Mouse (Mus musculus) mature B cell (primary cell): ENCODE data around the gene Lhx1.

ENCODE experiments used
- in situ Hi-C: fragments of 300-500 bp; cut with MboI; formaldehyde crosslinking; loops from 2 replicates; pipeline ENCODE4 v1.14.3; 2019

The Lhx1 gene

DNA sequence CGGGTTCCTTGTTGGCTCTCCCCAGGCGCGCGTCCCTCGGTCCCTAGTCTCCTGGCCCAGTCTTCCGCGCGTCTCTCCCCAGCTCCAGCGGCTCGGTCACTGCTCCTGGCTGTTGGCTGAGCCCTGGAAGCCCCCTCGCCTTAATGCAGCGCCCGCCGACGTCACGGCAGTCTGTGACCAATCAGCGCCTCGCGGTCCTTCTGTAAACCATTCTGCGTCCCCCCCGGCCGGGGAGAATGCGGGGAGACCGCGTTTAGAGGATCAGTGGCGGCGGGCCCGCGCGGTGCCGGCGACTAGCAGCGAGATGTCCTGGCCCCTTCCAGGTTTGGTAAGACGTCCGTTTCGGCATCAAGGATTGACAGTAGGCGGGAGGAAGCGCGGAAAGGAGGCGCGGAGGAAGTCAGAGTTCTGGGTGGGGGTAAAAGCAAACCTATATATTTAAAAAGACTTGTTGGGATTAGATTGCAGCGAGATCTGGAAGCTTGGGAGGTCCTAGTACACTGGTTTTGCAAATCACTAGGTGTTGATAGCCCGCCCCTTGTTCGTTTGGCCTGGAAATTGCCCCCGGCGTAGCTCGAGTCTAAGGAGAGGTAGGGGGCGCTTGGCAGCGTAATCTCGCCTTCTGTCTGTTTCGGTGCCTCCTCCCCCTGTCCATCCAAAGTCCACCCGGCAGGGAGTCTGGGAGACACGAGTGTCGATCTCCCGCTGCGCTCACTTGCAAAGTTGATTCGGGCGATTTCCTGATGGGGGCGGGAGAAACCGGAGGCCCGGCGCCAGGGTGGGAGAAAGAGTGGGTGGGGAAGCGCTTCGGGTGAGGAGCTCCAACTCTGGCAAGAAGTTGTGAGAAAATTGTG, at the start of gene Lhx1:
TSS of gene Lhx1 (minus strand) at position 115 of the 854 bp plus-strand sequence.
- in situ Hi-C loops: no loop called here

DNA sequence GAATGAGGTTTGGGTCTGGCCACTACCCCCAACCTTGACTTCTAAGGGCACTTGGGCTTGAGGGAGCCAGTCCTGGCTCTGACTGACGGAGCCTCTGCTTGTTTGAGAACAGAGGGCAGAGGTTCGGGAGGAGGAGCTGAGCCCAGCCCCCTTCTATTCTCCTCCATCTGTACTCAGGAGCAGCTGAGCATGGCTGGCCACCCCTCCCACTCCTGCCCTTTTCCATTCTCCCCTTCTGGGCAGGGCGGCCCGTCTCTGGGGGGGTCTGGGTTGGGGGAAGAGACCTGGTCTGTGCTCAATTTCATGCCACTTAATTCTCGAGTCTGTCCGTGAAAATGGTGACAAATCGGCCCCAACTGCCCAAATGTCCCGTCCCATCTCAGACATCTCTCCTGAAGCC, 49.5 kb upstream of the Lhx1 start:
- in situ Hi-C loops: no loop called here

DNA sequence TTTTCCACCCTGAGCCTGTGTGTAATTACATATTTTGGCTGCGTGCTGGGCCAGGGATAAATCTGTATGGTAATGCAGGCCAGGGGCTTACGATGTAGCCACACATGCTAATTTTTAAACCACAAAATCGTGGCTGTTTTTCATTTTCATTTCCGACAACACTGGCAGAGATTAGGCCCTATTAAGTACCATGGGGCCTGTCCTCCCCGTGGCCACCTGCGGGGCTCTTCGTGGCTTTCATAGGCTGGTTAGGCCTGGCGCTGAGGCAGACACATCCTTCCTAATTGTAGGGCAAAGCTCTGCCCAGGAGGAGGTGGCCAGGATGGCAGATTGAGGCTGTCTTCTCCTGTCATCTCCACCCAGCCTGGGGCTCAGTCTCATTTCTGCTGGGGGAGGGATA, 48.3 kb upstream of the Lhx1 start:
- in situ Hi-C loops: no loop called here

DNA sequence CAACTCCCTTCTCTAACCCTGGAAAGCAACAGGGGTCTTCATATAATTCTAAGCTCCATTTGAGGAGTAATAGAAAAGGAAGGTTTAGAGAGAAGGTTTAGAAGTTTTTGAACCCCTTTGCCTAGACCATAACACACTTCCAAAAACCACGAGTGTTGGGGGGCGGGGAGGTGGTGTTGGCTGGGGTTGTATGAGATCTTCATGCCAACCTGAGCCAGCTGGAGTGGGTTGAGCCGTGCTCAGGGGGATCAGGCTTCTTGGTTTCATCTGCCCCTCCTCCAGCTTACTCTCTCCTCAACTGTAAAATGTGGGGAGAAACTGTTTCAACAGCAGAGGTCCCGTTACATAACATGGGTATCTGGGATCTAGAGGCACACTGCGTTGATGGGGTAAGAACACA, 45.5 kb upstream of the Lhx1 start:
- in situ Hi-C loops: no loop called here

DNA sequence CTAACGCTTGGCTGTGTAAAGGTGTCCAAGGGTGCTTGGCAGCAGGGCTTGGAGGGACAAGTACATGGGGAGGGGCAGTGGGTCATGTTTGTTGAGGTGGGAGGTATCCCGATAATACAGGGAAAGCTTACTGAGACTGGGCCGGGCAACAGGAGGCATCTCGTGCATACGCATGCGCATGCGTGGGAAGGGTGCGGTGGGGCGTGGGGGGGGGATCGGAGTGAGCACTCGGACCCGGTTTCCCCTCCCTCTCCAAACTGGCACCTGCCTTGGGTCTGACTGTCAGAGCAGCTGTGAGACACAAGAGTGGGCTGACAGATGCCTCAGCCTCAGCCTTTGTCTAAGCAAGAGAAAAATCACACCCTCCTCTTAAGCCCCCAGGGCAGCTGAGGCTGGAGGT, 45.1 kb upstream of the Lhx1 start:
- in situ Hi-C loops: no loop called here

DNA sequence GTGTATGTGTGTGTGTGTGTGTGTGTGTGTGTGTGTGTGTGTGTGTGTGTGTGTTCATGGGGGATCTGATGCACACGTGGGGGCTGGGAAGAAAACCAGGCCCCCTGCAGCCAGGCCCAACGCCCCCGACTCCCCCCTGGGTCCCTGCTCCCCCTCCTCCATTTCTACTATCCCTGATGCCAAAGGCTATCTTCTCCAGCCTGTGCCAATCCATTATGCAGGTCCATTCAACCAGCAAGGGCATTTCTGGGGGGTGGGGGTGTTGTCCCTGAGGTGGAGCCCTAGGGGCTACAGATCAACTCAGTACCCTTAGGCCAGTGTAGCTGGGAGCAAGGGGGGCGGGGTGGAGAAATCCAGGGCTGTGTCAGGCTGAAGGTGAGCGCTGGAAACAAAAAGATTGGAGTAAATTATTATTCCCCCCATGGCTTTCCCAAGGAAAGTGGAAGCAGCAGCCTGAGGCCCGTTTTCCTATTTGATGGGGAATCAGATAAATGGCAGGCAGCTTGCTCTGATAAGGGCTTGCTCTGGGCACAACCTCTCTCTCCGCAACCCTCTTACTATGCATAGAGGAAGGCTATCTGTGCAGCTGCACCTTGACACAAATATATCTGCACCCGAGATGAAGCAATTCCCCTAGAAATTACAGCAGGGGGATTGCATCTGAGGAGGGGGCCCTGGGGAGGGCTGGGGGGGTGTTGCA, 43.9 kb upstream of the Lhx1 start:
- in situ Hi-C loops: no loop called here

DNA sequence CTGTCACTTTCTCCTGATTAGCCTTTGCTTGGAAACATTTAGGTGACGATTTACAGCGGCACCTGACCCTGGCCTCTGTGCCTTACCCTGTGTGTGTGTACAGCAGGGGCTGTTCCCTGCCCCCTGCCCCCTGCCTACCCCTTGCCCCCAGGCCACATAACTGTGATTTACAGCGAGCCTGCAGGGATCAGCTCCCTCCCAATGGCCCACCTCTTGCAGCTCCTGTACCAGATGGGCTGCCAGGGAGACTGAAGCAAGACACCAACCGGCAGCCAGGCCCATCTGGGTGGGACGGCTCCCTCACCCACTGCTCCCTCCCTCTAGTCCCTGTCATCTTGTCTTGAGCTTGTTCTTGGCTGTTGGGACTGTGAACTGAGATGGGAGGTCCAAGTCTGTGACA, 43.1 kb upstream of the Lhx1 start:
- in situ Hi-C loops: no loop called here

DNA sequence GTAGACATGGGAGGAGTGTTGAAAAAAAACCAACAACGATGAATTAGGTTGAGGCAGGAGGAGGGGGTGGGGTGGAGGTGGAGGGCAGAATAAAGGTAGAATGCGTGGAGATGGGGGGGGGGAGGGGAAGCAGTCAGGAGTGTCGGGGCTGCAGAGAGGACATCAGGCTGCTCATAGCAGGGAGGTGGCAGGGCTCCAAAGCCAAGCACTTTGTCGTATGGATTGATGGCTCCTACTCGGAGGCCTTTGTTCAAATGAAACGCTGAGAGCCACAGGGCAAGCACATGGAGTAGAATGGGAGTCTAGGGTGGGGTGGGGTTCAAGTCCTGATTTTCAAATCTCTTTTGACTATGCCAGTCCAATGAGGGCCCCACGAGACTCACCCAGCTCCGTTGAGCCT, 41.4 kb upstream of the Lhx1 start:
- in situ Hi-C loops: no loop called here

DNA sequence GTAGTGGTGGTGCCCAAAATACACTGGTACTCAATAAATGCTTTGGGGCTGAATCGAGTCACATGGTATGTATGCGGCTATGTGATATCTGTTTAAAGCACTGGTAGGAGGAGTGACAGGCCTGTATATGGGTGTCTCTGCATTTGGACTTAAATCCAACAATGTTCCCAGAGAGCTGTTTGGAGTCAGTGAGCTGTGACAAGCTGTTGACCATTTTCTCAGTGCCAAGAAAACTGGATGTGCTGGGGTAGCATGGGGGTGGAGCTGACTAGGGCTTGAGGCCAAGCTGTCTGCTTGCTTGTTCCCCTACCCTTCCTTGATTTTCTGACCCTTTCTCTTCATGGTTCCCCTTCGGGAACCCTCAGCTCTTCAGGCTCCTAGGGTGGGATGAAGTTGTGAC, 39.9 kb upstream of the Lhx1 start:
- in situ Hi-C loops: no loop called here

DNA sequence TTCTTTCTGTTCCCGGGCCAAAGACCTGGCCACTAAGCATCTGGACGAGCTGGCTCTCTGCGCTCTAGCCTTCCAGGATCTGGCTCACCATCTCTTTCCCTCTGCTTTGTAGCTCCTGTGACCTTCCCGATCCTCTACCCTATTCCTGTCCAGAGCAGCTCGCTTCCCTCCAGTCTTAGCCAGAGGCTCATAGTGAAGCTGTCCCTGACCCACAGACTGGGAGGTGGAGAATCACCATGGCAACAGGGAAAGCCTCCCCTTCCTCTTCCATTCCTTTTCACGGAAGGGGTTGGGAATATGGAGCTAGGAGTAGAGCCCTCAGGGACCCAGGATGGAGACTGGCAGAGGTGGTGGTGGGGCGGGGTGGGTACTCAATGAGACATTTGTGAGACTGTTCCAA, 38.0 kb upstream of the Lhx1 start:
- in situ Hi-C loops: no loop called here

DNA sequence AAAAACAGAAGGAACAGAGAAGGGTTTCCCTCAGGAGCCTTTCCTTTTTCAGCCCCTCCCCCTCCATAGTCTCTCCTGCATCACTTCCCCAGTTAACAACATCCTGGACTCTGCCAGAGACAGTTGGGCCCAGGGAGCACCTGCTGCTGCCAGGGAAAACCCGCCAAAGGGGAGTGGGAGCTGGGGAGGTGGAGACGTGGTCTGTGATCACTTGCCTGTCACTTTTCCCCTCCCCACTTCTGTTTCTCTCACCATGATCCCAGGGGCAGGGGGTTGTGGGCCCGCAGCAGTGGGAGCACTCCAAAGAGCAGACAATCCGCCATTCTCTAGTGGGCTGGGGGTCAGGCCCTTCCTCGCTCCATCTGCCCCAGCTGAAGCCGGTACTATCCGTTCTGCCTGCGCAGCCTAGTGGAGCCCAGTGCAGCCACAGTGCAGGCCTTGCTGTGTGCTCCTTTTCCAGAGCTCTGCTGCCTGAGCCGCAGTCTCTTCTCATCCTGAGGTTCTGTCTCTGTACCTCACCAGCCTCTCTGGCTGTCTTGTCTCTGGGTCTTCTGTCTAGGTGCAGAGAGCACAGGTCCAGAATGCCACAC, 37.5 kb upstream of the Lhx1 start:
- in situ Hi-C loops: no loop called here

DNA sequence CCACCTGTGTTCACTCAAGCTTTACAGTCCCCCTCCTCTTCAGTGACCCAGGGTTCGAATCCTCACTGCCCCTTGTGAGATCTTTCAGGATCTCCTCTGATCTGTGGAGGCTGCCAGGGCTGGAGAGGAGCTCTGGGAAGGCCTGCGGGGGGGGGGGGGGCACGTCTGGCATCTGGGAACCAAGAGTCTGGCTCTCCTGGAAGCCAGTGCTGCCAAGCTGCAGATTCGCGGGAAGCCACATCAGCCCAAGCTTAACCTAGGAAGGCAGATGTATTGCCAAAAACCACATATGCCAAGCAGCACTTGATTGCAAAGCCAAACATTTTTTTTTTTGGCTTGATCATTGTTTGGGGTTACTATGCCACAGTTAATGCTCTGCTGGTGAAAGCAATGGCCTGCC, 36.2 kb upstream of the Lhx1 start:
- in situ Hi-C loops: no loop called here

DNA sequence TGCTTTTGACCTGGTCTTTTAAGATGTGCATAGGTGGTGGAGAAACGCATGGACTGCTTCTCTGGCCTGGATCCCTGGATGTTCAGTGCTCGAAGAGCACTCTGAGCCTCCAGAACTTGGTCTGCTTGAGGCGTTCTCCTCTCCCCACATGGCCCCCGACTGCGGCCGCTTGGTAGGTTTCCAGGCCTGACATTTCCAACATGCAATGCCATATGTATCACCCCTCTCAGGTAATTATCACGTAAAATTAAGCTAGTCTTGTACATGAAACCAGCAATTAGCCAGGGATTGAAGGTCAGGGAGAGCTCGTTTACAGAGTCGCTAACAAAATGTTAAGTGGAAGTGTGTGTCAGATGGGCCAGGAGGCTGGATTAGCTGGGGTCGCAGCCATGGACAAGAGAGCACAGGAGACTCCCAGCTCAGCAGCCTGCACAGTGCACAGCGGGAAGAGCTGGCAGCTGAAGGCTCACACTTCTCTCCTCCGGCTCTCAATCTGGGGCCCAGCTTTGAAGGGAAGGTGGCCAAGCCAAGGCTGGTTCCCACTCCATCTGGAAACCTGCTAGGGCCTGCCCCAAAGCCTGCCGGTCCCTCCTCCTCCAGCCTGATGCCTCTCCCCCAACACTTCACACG, 28.6 kb upstream of the Lhx1 start:
- in situ Hi-C loops: no loop called here

DNA sequence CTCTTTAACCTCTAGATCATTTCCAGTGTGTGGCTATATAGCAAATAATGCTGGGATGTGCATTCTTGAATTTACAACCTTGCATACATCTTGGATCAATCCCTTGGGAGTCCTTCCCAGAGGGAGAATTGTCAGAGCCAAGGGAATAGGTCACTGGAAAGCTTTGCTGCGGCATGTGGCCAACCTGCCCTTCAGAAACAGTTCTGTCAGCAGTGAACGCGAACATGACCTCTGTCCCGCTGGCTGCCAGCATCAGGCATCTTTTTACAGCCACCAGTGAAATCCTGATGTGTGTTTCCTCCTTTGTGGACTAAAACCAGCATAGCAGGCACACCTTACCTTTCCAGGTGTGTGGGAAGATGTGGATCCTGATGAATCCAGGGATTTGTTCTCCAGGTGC, 26.0 kb upstream of the Lhx1 start:
- in situ Hi-C loops: no loop called here

DNA sequence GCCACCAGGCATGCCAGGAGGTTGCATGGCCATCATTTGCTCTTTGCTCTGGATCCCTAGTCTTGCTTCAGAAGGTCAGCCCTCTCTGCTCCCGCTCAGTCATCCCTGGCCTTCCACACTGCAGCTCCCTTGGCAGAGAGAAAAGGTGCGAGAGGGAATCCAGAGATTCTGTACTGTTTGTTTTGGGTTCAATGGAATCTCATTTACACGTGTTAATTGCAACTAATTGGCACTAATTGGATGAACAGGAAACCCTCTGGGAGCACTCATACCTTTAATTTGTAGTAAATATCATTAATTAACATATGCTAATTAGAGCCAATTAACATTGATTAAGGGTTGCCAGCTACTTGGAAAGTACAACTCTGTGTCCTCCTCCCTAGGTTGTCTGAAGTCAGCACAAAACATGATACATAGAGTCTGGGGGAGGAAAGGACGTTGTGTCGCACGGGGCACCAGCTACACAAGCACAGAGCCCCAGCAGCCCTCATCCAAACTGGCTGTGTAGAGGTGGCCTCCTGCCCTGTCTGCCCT, 24.0 kb upstream of the Lhx1 start:
- in situ Hi-C loops: no loop called here

DNA sequence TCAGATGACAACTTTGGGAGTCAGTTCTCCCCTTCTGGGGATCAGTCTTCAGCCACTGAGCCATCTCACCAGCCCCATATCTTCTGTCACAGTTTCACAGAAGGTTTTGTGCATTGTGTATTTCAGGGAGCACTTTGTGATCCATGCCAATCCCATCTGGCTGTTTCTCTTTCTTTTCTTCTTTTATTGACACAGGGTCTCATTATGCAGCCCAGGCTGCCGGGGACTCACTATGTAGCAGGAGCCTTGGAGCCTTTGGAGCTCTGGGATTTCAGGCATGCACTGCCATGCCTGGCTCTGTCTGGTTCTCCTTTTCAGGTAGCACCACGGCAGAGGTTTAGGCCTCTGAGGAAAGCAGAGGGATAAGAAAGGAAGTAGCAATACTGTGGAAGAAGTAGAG, 23.0 kb upstream of the Lhx1 start:
- in situ Hi-C loops: no loop called here

DNA sequence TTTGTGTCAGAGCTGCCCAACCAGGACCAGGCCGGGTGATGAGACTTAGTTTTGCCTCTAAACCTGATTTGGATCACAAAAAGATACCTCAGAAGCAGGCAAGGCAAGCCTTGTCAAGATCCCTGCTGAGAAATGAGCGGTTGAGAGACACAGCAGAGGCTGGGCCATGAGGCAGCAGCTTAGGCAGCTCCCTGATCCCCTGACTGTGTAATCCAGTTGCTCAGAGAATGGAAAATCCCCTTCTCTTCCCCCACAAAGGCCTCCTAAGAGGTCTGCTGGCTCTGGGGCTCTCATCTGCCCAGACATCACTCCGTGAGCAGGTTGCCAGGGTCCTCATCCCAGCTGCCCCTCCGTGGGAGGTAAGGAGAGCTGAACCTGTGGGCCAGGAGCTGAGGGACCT, 14.6 kb upstream of the Lhx1 start:
- in situ Hi-C loops: no loop called here

DNA sequence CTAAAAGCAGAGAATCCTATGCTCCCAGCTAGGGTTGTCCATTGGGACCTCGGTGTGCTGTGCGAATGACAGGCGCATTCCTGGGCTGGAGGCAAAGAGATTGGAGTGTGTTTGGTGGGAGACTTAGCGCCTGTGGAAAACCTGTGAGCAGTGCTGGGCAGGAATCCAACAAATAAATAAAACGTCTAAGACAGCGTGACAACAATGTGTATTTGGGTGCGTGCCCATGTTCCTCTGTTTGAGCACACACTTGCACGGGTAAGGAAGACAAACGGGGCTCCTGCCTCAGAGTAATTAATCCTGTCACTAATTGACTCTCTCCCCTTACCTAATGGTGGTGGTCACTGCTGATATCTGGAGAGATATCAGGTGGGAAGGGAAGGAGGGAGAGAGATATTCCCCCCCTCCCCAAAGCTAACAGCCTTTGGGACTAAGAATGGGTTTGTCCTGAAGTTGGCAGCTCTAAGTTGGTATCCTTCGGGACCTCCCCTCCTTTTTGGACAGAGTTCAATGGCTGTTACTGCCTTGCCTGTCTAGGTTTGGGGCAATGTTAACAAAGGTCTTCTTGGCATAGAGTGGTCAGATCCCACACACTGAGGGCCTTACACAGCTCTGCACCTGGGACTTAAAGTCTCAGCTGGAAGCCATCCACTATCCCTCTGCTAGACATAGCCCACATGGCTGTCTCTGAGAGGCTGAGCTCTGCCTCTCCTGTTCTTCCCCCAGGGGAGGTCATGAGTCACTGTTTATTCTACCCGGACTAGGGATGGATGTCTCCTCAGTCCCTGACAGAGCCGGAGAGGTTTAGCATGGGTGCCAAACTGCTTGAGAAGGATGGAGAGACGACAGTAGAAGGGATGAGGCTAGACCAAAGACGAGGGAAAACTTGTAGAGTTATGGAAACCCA, 4.7 kb upstream of the Lhx1 start:
- in situ Hi-C loops: no loop called here

DNA sequence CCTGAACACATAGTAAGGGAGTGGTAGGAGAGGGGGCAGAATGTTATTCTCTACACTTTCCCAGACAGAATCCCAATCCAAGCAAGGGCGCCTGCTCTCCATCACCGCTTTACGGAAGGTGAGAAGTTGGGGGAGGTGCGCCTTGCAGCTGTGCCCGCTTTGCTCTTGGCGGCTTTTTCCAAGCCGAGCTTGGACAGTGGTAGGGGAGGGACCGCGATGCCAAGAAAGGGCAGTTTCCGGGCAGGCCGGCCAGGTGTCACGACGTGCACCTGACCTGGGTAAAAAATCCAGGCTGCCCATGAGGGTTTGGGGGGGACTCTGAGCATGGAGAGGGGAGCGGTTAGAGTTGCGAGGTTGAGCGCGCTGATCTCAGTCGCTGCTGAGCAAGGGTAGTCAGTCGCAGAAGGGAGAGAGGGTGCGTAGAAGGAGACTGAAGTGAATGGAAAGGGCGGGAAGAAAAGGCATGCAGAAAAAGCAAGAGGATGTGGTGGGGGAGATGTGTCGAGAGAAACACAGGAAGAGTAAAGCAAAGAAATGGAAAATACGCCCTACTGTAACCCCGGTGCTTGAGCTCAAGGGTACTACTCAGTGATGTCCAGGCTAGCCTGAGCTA, 3.9 kb upstream of the Lhx1 start:
- in situ Hi-C loops: no loop called here

DNA sequence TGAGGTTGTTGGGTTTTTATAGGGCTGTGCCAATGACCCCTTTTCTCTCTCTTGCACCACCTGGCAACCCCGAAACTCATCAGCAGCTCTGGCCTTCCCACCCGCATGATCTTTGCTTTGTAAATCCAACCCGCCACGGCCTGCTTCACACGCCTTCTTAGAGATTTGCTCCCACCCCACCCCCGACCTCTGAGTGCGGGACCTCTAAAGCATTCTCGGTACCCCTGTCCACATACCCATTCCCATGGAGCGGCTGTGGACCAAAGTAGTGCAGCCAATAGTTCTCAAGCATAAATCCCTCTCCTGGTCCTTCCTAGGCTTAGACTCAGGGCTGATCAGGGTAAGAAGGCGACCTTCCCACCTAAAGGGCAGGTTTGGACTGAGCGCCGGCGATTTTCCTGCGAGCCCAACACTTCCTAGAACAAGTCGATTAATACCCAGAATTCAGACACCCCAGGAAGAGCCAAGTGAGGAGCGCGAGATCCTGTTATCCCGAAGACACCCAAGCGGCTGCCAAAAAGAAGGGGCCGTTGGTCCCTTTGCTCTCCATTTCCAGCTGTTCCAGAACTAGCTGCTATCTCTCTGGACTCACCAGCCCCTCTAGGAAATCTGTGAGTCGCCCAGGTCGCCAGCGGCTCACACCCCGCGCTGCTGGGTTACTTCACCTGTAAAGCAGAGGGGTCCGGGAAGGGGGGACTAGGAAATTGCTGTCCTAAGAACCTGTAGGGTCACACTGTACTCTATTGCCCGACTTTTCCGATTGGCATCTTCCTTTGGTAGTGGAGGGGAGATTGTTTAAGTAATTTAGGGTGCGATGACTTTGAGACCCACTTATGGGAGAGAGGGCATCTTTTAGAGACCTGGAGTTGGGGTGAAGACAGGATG, 1.9 kb upstream of the Lhx1 start:
- in situ Hi-C loops: no loop called here
